Comparison of ENCODE assay signal across 19 mouse cellular contexts in the genomic region with DNA sequence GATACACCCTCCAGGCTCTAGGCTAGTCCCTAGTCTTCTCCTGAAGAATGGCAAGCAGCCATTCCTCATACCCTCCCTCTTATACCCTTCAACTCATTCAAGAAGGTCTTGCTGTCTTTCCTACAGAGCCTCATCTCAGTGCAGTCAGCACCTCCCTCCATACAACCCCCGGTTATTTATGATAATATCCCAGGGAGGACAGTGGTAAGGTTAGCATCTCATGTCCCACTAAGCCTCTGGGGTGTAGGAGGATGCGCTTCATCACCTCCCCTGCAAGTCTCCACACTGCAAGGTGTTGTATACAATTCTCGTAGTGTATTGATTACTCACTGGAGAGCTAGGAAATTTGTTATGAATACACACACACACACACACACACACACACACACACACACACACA.
"Had no signal": no experiment of that assay in that cellular context is flagged by ENCODE, and none has a peak within 500 bp of the region (broad histone marks: within the 10 kb centered on the region; RNA-seq: fewer than 3 reads in every experiment).

No protein-coding gene starts in this region.

- H3K4me3 ChIP-seq: intestine, embryonic 15.5 days; limb, embryonic 12.5 days; limb, embryonic 15.5 days; midbrain, embryonic 12.5 days; midbrain, embryonic 15.5 days; stomach, embryonic 15.5 days had no signal

- H3K9ac ChIP-seq: intestine, embryonic 15.5 days; limb, embryonic 12.5 days; limb, embryonic 15.5 days; liver, embryonic 14.5 days; liver, postnatal 0 days; lung, embryonic 14.5 days; midbrain, embryonic 12.5 days; midbrain, embryonic 15.5 days; stomach, embryonic 15.5 days had no signal

- DNase-seq: kidney, adult 11 months; kidney, postnatal 36 days; left cerebral cortex, postnatal 4 days; liver, postnatal 0 days; lung, embryonic 14.5 days; retina, postnatal 1 day; right cerebral cortex, postnatal 25 days; spleen, adult 18-20 months; thymus, postnatal 25 days had no signal

- H3K9me3 ChIP-seq: intestine, embryonic 15.5 days; limb, embryonic 15.5 days; midbrain, embryonic 12.5 days; midbrain, embryonic 15.5 days; stomach, embryonic 15.5 days had no signal

- H3K27ac ChIP-seq: intestine, embryonic 15.5 days; limb, embryonic 12.5 days; limb, embryonic 15.5 days; liver, embryonic 14.5 days; macrophage; midbrain, embryonic 12.5 days; midbrain, embryonic 15.5 days; stomach, embryonic 15.5 days had no signal

- H3K27me3 ChIP-seq: intestine, embryonic 15.5 days; limb, embryonic 12.5 days; limb, embryonic 15.5 days; midbrain, embryonic 12.5 days; midbrain, embryonic 15.5 days; stomach, embryonic 15.5 days had no signal

- H3K4me2 ChIP-seq: intestine, embryonic 15.5 days; limb, embryonic 12.5 days; limb, embryonic 15.5 days; liver, embryonic 11.5 days; lung, embryonic 14.5 days; midbrain, embryonic 12.5 days; midbrain, embryonic 15.5 days; stomach, embryonic 15.5 days had no signal

- ATAC-seq: intestine, embryonic 15.5 days; liver, postnatal 0 days; lung, postnatal 0 days; midbrain, embryonic 15.5 days had no signal

- H3K36me3 ChIP-seq: intestine, embryonic 15.5 days; limb, embryonic 12.5 days; limb, embryonic 15.5 days; midbrain, embryonic 12.5 days; midbrain, embryonic 15.5 days; stomach, embryonic 15.5 days had no signal

- H3K4me1 ChIP-seq: intestine, embryonic 15.5 days; limb, embryonic 12.5 days; limb, embryonic 15.5 days; midbrain, embryonic 12.5 days; midbrain, embryonic 15.5 days; stomach, embryonic 15.5 days had no signal
